Mouse (Mus musculus): ENCODE data around the gene Akain1. TPM values are rescaled to one million over a fixed set of nuclear protein-coding genes. Genes with fewer than 3 reads are reported as not detected.

Gene Akain1
- polyA plus RNA-seq, 1 experiment: not detected

- TF ChIP-seq CTCF (IDR thresholded peaks at IDR 0.05; ENCODE audit: low read depth, low read length): no peak
- TF ChIP-seq POLR2A (IDR thresholded peaks at IDR 0.05; ENCODE audit: borderline replicate concordance, low read depth, low read length): no peak
- Histone ChIP-seq H3K4me1 (ENCODE audit: control insufficient read depth, insufficient read depth, low read length) (no peaks in the 10 kb centered on the region), H3K27ac (ENCODE audit: insufficient read depth, low read depth, low read length) (no peak overlapping the region), H3K4me3 (ENCODE audit: insufficient read depth, low read length) (no peak overlapping the region)
Observed at GRCm38 (mm10) chr17:69499441-69499840, 60.3 kb downstream of the Akain1 start.

- TF ChIP-seq POLR2A (IDR thresholded peaks at IDR 0.05; ENCODE audit: borderline replicate concordance, low read depth, low read length): no peak
- TF ChIP-seq CTCF (IDR thresholded peaks at IDR 0.05; ENCODE audit: low read depth, low read length): no peak
- H3K4me3 ChIP-seq (ENCODE audit: insufficient read depth, low read length): no peak overlapping the region
- no peaks in the 10 kb centered on the region for H3K4me1 ChIP-seq (ENCODE audit: control insufficient read depth, insufficient read depth, low read length)
- no peak overlapping the region for H3K27ac ChIP-seq (ENCODE audit: insufficient read depth, low read depth, low read length)
Observed at GRCm38 (mm10) chr17:69506070-69506469, 66.9 kb downstream of the Akain1 start.

- no peak for TF ChIP-seq POLR2A (IDR thresholded peaks at IDR 0.05; ENCODE audit: borderline replicate concordance, low read depth, low read length)
- no peak for TF ChIP-seq CTCF (IDR thresholded peaks at IDR 0.05; ENCODE audit: low read depth, low read length)
- H3K4me1 ChIP-seq (ENCODE audit: control insufficient read depth, insufficient read depth, low read length): no peaks in the 10 kb centered on the region
- no peak overlapping the region for H3K4me3 ChIP-seq (ENCODE audit: insufficient read depth, low read length)
- no peak overlapping the region for H3K27ac ChIP-seq (ENCODE audit: insufficient read depth, low read depth, low read length)
Observed at GRCm38 (mm10) chr17:69516344-69516907, 77.3 kb downstream of the Akain1 start.

- no peak for TF ChIP-seq POLR2A (IDR thresholded peaks at IDR 0.05; ENCODE audit: borderline replicate concordance, low read depth, low read length)
Observed at GRCm38 (mm10) chr17:69531472-69531871, 92.3 kb downstream of the Akain1 start.

More at GRCm38 (mm10) chr17:69531472-69531871, 92.3 kb downstream of the Akain1 start:
- Histone ChIP-seq H3K4me1 (ENCODE audit: control insufficient read depth, insufficient read depth, low read length) (no peaks in the 10 kb centered on the region), H3K4me3 (ENCODE audit: insufficient read depth, low read length) (no peak overlapping the region), H3K27ac (ENCODE audit: insufficient read depth, low read depth, low read length) (no peak overlapping the region)

Other genes with a start within 250 kb of the Akain1 start
- 12.7 and 14.1 TPM in 2 replicates for gene Zbtb14, start 56.3 kb upstream of the Akain1 start, polyA plus RNA-seq (2012; ENCODE audit: insufficient read depth, insufficient read length, missing spikeins)